Comparison of ENCODE assay signal across 29 mouse cellular contexts in the genomic region with DNA sequence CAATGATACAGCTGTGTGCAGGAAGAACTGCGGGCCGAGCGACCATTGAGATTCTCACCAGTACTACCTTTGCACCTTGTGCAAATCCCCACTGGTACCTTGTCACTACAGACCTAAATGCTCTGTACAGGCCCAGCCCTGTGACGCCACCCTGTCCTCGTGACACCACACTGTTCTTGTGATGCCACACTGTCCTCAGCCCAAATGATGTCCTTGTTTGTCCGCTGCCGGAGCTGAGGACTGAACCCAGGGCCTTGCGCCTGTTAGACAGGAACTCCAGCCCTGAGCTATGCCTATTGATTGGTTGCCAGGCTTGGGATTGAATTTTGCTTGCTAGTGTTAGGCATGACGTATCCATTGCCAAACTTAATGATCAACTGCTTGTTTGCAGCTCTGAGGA. TPM values are rescaled to one million over a fixed set of nuclear protein-coding genes. Genes with fewer than 3 reads are reported as not detected.
DNase-seq lines count a peak whose midpoint lies in the region; ATAC-seq and TF ChIP-seq lines count a peak whose summit lies in the region.
"Had no signal": no experiment of that assay in that cellular context is flagged by ENCODE, and none has a peak within 500 bp of the region (broad histone marks: within the 10 kb centered on the region; RNA-seq: fewer than 3 reads in every experiment).

No protein-coding gene starts in this region.

- no peak for DNase-seq in heart, adult 2 months
- no peak for DNase-seq in heart, postnatal 36 days
- DNase-seq in heart, postnatal 4 days = no peak
- no peak for DNase-seq in heart, adult 8-10 months (ENCODE audit: low spot score)
- DNase-seq: adrenal gland, adult 2 months; adrenal gland, postnatal 14 days; cerebellum, adult 11-12 months; cerebellum, adult 8-10 months; cerebellum, postnatal 10 days; cerebellum, postnatal 36 days; embryo, embryonic 11 days; gastrocnemius, postnatal 25 days; kidney, adult 11 months; kidney, adult 8-10 months; kidney, postnatal 10 days had no signal

- H3K36me3 ChIP-seq in heart, adult 2 months (ENCODE audit: control insufficient read depth, insufficient read depth, low read length) = peaks cover 25% of the 10 kb centered on the region
- H3K36me3 ChIP-seq in heart, embryonic 12.5 days = peaks cover 13% of the 10 kb centered on the region
- peaks cover 5% of the 10 kb centered on the region; the same call in 1 of the 2 replicates for H3K36me3 ChIP-seq in heart, embryonic 15.5 days
- H3K36me3 ChIP-seq: embryonic facial prominence, embryonic 10.5 days; embryonic facial prominence, embryonic 13.5 days; forebrain, embryonic 12.5 days; hindbrain, embryonic 10.5 days; hindbrain, embryonic 13.5 days; intestine, embryonic 15.5 days; kidney, embryonic 15.5 days had no signal

- no peak overlapping the region for H3K9ac ChIP-seq in heart, adult 2 months (ENCODE audit: low read depth, low read length)
- H3K9ac ChIP-seq in heart, embryonic 12.5 days = no peak overlapping the region
- H3K9ac ChIP-seq in heart, embryonic 15.5 days = no peak overlapping the region
- H3K9ac ChIP-seq: embryonic facial prominence, embryonic 13.5 days; forebrain, embryonic 12.5 days; hindbrain, embryonic 13.5 days; intestine, embryonic 15.5 days; kidney, embryonic 15.5 days had no signal

- intact Hi-C loops in heart, adult 2 months (cut with DNase I) = loop anchor here (5.0 kb wide), 1 partner anchor 35 kb away; no protein-coding TSS in a partner anchor
- intact Hi-C loops in heart, postnatal 36 days (cut with DNase I) = no loop called here

- no peak for TF ChIP-seq CTCF in heart, adult 2 months (IDR thresholded peaks at IDR 0.05)

- no peak overlapping the region for H3K4me3 ChIP-seq in heart, adult 2 months
- no peak overlapping the region for H3K4me3 ChIP-seq in heart, embryonic 12.5 days
- no peak overlapping the region for H3K4me3 ChIP-seq in heart, embryonic 15.5 days
- H3K4me3 ChIP-seq: embryonic facial prominence, embryonic 10.5 days; embryonic facial prominence, embryonic 13.5 days; erythroblast, embryonic 14.5 days; forebrain, embryonic 12.5 days; hindbrain, embryonic 10.5 days; hindbrain, embryonic 13.5 days; intestine, embryonic 15.5 days; kidney, embryonic 15.5 days had no signal

- no peak overlapping the region for H3K4me2 ChIP-seq in heart, embryonic 12.5 days
- no peak overlapping the region for H3K4me2 ChIP-seq in heart, embryonic 15.5 days
- H3K4me2 ChIP-seq: embryonic facial prominence, embryonic 13.5 days; forebrain, embryonic 12.5 days; hindbrain, embryonic 13.5 days; intestine, embryonic 15.5 days; kidney, embryonic 15.5 days had no signal

- H3K9me3 ChIP-seq in heart, embryonic 12.5 days (replicated peaks) = peaks cover 4% of the 10 kb centered on the region
- no peaks in the 10 kb centered on the region for H3K9me3 ChIP-seq in heart, embryonic 15.5 days (replicated peaks)
- H3K9me3 ChIP-seq: intestine, embryonic 15.5 days had no signal

- H3K4me1 ChIP-seq in heart, adult 2 months (ENCODE audit: control insufficient read depth, insufficient read depth, low read length) = peaks cover 6% of the 10 kb centered on the region; the same call in 1 of the 2 replicates
- H3K4me1 ChIP-seq in heart, embryonic 12.5 days (replicated peaks) = peaks cover 55% of the 10 kb centered on the region
- H3K4me1 ChIP-seq in heart, embryonic 15.5 days (replicated peaks) = peaks cover 60% of the 10 kb centered on the region
- H3K4me1 ChIP-seq: embryonic facial prominence, embryonic 10.5 days; forebrain, embryonic 12.5 days; hindbrain, embryonic 10.5 days; hindbrain, embryonic 13.5 days; intestine, embryonic 15.5 days had no signal

- peak overlapping the region; percentile 84 for H3K27ac ChIP-seq in heart, adult 2 months
- H3K27ac ChIP-seq in heart, embryonic 12.5 days (ENCODE audit: poor library complexity, severe bottlenecking) = peak overlapping the region; percentile 88
- H3K27ac ChIP-seq in heart, embryonic 15.5 days = peak overlapping the region; percentile 91
- H3K27ac ChIP-seq: embryonic facial prominence, embryonic 10.5 days; embryonic facial prominence, embryonic 13.5 days; forebrain, embryonic 12.5 days; hindbrain, embryonic 10.5 days; hindbrain, embryonic 13.5 days; intestine, embryonic 15.5 days; kidney, embryonic 15.5 days had no signal

- TF ChIP-seq EP300 in heart, adult 2 months (IDR thresholded peaks at IDR 0.05; ENCODE audit: insufficient read depth, low read depth, low read length) = no peak

- no peak for ATAC-seq in heart, embryonic 12.5 days (ENCODE audit: insufficient number of reproducible peaks, low FRiP score)
- ATAC-seq in heart, embryonic 15.5 days (replicated peaks; ENCODE audit: insufficient number of reproducible peaks, insufficient read depth, low FRiP score, low read depth) = no peak
- no peak for ATAC-seq in cerebellum, adult (ENCODE audit: insufficient number of reproducible peaks, low FRiP score, low TSS enrichment)
- ATAC-seq: CD4-positive, CD25-positive, alpha-beta regulatory T cell, adult 4 months; forebrain, embryonic 16.5 days; hindbrain, embryonic 16.5 days; intestine, embryonic 15.5 days had no signal

- H3K27me3 ChIP-seq in heart, adult 2 months (ENCODE audit: control insufficient read depth, insufficient read depth, low read length) = no peaks in the 10 kb centered on the region
- H3K27me3 ChIP-seq in heart, embryonic 12.5 days (replicated peaks) = no peaks in the 10 kb centered on the region
- H3K27me3 ChIP-seq in heart, embryonic 15.5 days = no peaks in the 10 kb centered on the region
- H3K27me3 ChIP-seq: embryonic facial prominence, embryonic 13.5 days; forebrain, embryonic 12.5 days; hindbrain, embryonic 13.5 days; intestine, embryonic 15.5 days; kidney, embryonic 15.5 days had no signal

- H3K79me2 ChIP-seq in heart, adult 2 months (replicated peaks; ENCODE audit: control insufficient read depth, insufficient read depth, low read length) = no peaks in the 10 kb centered on the region; the same call in 1 of the 2 replicates

- TF ChIP-seq POLR2A in heart, adult 2 months (IDR thresholded peaks at IDR 0.05; ENCODE audit: insufficient read depth, low read depth, low read length) = no peak

- WGBS in heart, adult 2 months = 73% methylated on average over 9 of the region's 9 CpGs
- WGBS in heart, embryonic 12.5 days = 83% methylated on average over 9 of the region's 9 CpGs
- WGBS in heart, embryonic 15.5 days = 86% methylated on average over 9 of the region's 9 CpGs

RNA-seq across cellular contexts. Expression of a gene that starts 40.3 kb away (rescaled TPM):
- 100 to 1,000 TPM; 194 to 231 TPM for total RNA-seq in heart, adult 2 months (2021)
- 143 and 161 TPM in 2 replicates for polyA plus RNA-seq in heart, adult 2 months (2012; rRNA removed)
- total RNA-seq in heart, postnatal 36 days (2021) = 100 to 1,000 TPM; 216 to 224 TPM
- 51.8 and 54.0 TPM in 2 replicates for polyA plus RNA-seq in heart, embryonic 12.5 days (2016; fragmentation: Nextera tagmentation; extraction: Ambion mirVana)
- 100 to 1,000 TPM; 265 to 287 TPM for total RNA-seq in heart, postnatal 4 days (2021)
- polyA plus RNA-seq in heart, embryonic 15.5 days (2015; fragmentation: Nextera tagmentation; extraction: Ambion mirVana) = 39.9 and 44.4 TPM in 2 replicates
- 100 to 1,000 TPM; 232 to 257 (median 245) TPM for total RNA-seq in heart, adult 8-10 months (2022)
- polyA plus RNA-seq: erythroblast, embryonic 14.5 days had no signal
